Mouse (Mus musculus) bone marrow macrophage, adult 2 months (primary cell): Measurements from ENCODE around the gene Fam222a.

Source experiments
- CTCF ChIP-seq: IDR thresholded peaks from 2 replicates; pipeline ENCODE4 v1.5.1; 2012; ENCODE audit warnings: low read depth, mild to moderate bottlenecking, low read length, moderate library complexity
- POLR2A ChIP-seq: IDR thresholded peaks from 2 replicates; pipeline ENCODE4 v1.6.1; 2012; ENCODE audit warnings: mild to moderate bottlenecking, low read depth, low read length, borderline replicate concordance

- TF ChIP-seq CTCF (no peak), POLR2A (no peak)
Measured at GRCm38 (mm10) chr5:114583490-114584175, 15.8 kb downstream of the Fam222a start.
